Mouse (Mus musculus) limb, embryonic 12.5 days (tissue): ENCODE measurements at regions not wholly inside any gene's neighbourhood (a gene's known extent, or its start where the extent isn't known, plus 50 kb on each side); places are given as distances from the start of the nearest gene placed in this dataset.

ENCODE experiments used
- ATAC-seq: fragments of 200-750 bp; cut with Nextera tagmentation; 2 replicates; pipeline ENCODE4 v1.8.0; 2017; ENCODE audit warnings: low read depth, moderate TSS enrichment; ENCODE audit not compliant: insufficient number of reproducible peaks, insufficient read depth, low FRiP score, low TSS enrichment
- H3K27ac ChIP-seq: fragments of 300-500 bp; sonication (generic); 2 replicates; pipeline ENCODE4 v1.5.1; 2016; ENCODE audit warnings: mild to moderate bottlenecking, moderate library complexity
- H3K27me3 ChIP-seq: fragments of 300-500 bp; sonication (generic); 2 replicates; pipeline ENCODE4 v1.6.1; 2016; ENCODE audit warnings: mild to moderate bottlenecking, moderate library complexity
- H3K36me3 ChIP-seq: fragments of 300-500 bp; sonication (generic); 2 replicates; pipeline ENCODE4 v1.6.1; 2016; ENCODE audit warnings: mild to moderate bottlenecking, moderate library complexity
- H3K4me1 ChIP-seq: fragments of 300-500 bp; sonication (generic); replicated peaks from 2 replicates; pipeline ENCODE4 v1.6.1; 2016
- H3K4me2 ChIP-seq: fragments of 300-500 bp; sonication (generic); 2 replicates; pipeline ENCODE4 v1.6.1; 2016; ENCODE audit warnings: mild to moderate bottlenecking, moderate library complexity
- H3K4me3 ChIP-seq: fragments of 300-500 bp; sonication (generic); replicated peaks from 2 replicates; pipeline ENCODE4 v1.5.1; 2016; ENCODE audit warnings: mild to moderate bottlenecking
- H3K9ac ChIP-seq: fragments of 300-500 bp; sonication (generic); replicated peaks from 2 replicates; pipeline ENCODE4 v1.6.1; 2016; ENCODE audit warnings: mild to moderate bottlenecking, moderate library complexity
- H3K9me3 ChIP-seq: fragments of 300-500 bp; sonication (generic); 2 replicates; pipeline ENCODE4 v1.6.1; 2016; ENCODE audit warnings: mild to moderate bottlenecking, moderate library complexity
- WGBS: fragments of 180-500 bp; shearing (Covaris S2); methylation state at CpG from one replicate; pipeline ENCODE4 v1.1.7; 2016; 5-methylcytosine and 5-hydroxymethylcytosine counted together

DNA sequence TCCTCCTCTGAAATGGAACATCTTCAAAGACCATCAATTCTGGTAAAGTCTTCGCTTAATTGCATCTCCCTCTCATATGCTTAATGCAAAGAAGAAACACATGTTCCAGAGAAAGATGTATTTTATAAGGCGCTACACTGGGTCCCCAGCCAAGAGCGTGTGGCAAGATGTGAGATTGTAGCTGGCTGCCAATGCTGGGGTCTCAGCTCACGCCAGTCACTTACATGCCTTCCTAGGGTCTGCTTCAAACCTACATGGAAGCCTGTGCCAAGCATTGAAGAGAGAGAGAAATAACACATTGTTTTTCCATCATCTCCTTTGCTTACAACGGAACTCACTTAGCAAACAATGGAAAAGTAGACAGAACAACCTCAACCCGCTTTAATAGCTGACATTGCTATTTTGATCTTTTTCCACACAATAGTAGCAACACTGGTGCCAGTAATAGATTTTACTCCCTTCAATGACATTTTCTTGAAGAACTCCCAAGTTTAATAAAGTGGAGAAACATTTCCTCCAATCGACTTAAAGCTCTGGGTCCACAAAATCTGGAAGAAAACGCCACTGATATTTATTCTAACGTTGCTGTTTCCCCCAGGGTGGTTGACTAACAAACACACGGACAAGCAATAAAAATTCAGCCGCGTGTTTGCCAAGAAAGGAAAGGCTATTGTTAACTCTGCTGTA, 195.1 kb downstream of the Spata18 start:
- H3K4me2 ChIP-seq, result no peak overlapping the region
- no peak for ATAC-seq
- H3K27me3 ChIP-seq, result no peaks in the 10 kb centered on the region
- no peak overlapping the region for H3K4me3 ChIP-seq
- peaks cover 6% of the 10 kb centered on the region for H3K4me1 ChIP-seq
- WGBS, result 69% methylated on average over 12 of the region's 12 CpGs
- H3K9ac ChIP-seq, result no peak overlapping the region
- H3K9me3 ChIP-seq, result no peaks in the 10 kb centered on the region
- H3K27ac ChIP-seq, result 0 out of 2 replicates have a peak overlapping the region, but pooled peaks have one; percentile 56
- H3K36me3 ChIP-seq, result no peaks in the 10 kb centered on the region

DNA sequence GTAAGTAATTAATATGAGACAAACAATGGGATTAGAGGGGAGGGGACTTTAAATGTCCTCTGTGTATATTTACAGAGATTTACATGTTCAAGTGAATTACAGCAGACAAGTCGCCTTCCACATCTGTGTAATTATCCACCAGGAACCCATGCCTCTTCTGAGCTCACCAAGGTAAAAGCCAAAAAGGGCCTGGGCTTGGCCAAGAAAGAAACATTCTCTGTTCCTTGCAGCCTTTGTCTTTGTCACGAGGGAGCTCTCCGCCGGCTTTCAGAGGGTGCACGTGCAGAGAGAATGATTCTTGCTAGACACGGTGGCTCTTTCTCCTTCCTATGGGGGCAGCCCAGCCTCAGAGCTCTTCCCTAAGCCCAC, 195.6 kb downstream of the Spata18 start:
- Histone ChIP-seq H3K4me1 (peaks cover 6% of the 10 kb centered on the region), H3K27ac (0 out of 2 replicates have a peak overlapping the region, but pooled peaks have one; percentile 56), H3K36me3 (no peaks in the 10 kb centered on the region), H3K9ac (no peak overlapping the region), H3K4me2 (no peak overlapping the region), H3K4me3 (no peak overlapping the region), H3K9me3 (no peaks in the 10 kb centered on the region), H3K27me3 (no peaks in the 10 kb centered on the region)
- ATAC-seq, result no peak
- WGBS, result 79% methylated on average over 6 of the region's 6 CpGs

DNA sequence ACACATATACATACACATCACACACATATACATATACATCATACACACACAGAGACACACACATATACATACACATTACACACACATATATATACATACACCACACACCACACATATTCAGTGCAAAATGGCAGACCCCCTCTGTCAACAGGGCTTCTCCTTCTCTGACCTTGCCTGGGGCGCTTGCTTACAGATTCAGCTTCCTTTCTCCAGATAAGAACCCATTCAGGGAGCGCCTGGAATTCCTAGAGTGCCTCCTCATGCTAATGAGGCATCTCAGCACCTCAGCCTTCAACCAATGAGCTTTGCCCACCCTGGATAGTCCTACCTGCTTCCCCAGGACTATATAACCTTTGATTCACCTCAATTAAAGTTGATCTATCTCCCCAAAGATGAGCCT, 200.3 kb downstream of the Spata18 start:
- Histone ChIP-seq H3K27ac (no peak overlapping the region), H3K9me3 (no peaks in the 10 kb centered on the region), H3K4me3 (no peak overlapping the region), H3K27me3 (no peaks in the 10 kb centered on the region), H3K36me3 (no peaks in the 10 kb centered on the region), H3K4me2 (no peak overlapping the region), H3K9ac (no peak overlapping the region), H3K4me1 (peaks cover 28% of the 10 kb centered on the region)
- ATAC-seq, result no peak
- WGBS, result 72% methylated on average over 2 of the region's 2 CpGs

DNA sequence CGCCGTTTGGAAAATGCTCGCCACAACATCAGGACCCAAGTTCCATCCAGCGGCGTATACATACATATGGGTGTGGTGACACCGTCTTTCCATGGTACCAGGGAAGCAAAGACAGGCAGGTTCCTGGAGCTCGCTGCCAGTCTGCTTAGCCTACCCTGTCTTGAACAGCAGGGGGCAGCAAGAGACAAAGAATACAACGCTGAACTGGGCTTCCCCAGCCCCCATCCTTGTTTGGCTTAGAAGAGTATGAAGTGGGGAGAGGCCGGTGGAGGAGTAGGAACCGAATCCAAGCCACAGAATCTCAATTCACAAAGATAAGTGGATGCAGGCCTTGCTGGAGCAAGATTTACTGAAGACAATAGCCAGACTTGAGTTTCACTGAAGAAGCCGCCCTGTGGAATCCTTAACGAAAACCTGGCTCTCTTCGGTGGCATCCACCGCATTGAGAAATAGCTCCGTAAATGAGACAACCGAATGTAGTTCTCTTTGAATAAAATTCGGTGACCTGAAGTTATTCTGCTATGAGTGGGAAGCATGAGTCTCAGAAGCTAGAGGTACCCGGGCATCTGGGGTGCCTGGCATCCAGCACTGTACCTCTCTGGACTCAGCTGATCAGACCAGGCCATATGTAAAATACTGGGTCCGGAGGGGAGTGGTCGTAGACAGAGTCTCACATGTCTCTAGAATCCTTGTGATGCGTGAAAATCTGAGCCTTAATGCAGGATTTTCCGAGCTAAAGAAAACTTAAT, 203.0 kb downstream of the Spata18 start:
- peak; percentile 89 for ATAC-seq
- no peak overlapping the region for H3K9ac ChIP-seq

DNA sequence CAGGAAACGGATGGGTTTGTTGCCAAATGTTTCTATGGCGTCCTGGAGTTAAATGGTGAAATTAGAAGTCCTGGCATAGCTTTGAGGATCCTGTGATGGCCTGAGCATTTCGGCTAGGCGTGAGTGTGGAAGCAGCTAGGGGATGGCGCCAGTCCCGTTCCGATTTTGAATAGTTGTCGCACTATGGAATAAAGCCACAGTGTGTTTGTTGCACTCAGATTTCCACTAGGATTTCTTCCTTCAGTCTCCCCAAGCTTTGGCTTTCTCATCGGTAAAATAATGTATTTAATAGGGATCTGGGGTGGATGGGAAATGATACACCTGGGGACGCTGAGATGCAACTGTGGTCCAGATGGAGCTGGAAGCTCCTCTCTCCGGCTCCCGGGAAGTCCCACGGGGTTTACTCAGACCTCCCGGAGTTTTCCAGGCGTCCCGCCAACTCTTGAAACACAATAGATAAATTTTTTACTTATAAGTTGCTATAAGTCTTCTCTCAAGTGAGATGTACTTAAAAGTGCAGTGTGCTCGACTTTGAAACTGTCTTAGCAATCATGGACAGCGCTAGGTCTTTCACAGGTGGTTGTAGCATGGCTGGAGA, 203.7 kb downstream of the Spata18 start:
- Histone ChIP-seq H3K4me3 (no peak overlapping the region), H3K9me3 (no peaks in the 10 kb centered on the region), H3K27ac (peak overlapping the region; percentile 60), H3K36me3 (no peaks in the 10 kb centered on the region), H3K27me3 (no peaks in the 10 kb centered on the region; the same call in 1 of the 2 replicates), H3K4me1 (peaks cover 23% of the 10 kb centered on the region), H3K9ac (no peak overlapping the region; the same call in 1 of the 2 replicates), H3K4me2 (no peak overlapping the region)
- 74% methylated on average over 18 of the region's 18 CpGs for WGBS
- ATAC-seq, result no peak

More for the DNA sequence above, 203.0 kb downstream of the Spata18 start:
- Histone ChIP-seq H3K36me3 (no peaks in the 10 kb centered on the region), H3K4me2 (peak overlapping the region; percentile 32), H3K4me3 (no peak overlapping the region), H3K27ac (peak overlapping the region; percentile 60), H3K9me3 (no peaks in the 10 kb centered on the region), H3K27me3 (no peaks in the 10 kb centered on the region; the same call in 1 of the 2 replicates), H3K4me1 (peaks cover 23% of the 10 kb centered on the region)
- 47% methylated on average over 22 of the region's 22 CpGs for WGBS

DNA sequence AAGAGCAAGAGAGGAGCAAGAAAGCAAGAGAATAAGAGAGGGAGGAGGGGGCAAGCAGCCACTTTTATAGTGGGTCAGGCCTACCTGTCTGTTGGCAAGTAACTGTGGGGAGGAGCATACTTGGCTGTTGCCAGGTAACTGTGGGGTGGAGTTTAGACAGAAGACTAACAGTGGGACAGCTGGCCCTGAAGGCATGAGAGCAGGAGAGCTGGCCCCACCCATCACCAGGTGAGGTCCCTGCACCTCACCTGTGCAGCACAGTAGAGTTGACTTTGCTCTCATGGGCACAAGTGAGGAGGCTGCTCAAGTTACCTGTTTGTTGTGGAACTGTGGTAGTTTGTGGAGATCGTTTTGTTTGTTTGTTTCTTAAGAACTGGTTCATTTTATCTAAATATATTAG, 208.1 kb downstream of the Spata18 start:
- ATAC-seq, result no peak
- H3K27me3 ChIP-seq, result no peaks in the 10 kb centered on the region; the same call in 1 of the 2 replicates
- H3K4me2 ChIP-seq, result no peak overlapping the region
- no peak overlapping the region for H3K4me3 ChIP-seq
- 96% methylated on average over 1 of the region's 1 CpGs for WGBS
- H3K36me3 ChIP-seq, result no peaks in the 10 kb centered on the region
- H3K27ac ChIP-seq, result no peak overlapping the region
- no peaks in the 10 kb centered on the region for H3K9me3 ChIP-seq
- no peak overlapping the region for H3K9ac ChIP-seq
- H3K4me1 ChIP-seq, result peaks cover 11% of the 10 kb centered on the region

DNA sequence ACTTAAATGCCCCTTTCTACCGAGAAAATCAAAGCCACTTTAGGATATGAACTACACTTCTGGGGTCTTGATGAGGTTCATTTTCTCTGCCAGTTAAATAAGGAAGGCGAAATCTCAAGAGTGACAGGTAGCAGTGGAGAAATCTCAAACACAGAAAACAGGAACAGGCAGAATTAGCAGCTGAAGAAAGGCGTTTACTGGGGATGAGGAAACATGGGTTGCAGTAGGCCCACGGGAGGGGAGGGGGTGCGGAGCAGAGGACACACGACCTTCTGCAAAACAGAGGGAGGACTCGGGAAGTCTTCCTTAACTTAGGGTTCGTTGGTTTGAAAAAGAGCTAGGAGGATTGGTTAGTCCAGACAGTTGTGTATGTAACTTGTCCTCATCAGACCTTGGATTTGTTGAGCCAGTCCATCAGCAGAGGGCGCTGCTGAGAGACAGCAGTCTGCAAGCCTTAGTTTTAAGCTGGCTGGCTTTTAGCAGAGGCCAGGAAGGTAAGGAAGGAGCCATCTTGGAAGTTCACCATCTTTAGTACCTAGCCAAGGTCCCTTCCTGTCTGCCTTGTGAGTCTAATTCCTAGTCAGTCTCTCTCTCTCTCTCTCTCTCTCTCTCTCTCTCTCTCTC, 204.0 kb downstream of the Usp46 start:
- no peaks in the 10 kb centered on the region; the same call in 1 of the 2 replicates for H3K27me3 ChIP-seq
- 71% methylated on average over 9 of the region's 9 CpGs for WGBS

DNA sequence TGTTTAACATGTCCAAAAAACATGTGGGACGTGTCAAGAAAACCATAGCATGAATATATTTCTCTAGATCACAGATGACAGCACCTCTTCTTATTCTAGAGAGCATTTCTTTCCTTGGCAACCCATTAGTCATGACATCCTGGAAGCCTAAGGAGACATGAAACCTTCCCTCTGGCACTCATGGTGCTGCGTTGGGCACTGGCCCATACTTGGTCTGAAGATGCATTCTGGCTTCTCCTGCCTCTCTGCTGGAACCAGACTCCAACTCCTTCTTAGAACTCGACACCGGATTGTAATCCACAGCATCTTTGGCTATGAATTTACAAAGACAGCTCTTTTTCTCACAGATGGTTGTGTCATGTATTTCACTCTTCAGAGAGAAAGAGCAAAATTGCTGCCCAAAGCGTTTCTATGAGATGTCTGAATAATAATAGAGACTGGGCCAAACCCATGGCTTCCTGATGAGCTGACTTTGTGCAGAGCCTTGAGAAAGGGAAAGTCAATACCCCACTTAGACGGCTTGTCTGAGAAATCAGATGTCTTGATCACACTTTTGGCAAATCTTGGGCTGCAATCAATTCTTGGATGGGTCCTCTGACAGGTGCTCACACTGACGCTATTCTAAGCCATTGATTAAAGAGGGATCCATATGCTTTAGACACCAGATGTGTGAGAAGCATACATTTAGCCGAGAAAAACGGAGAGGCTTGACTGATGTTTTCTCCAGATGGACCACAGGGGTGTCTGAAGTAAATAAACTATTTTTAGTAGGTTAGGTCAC, 195.4 kb downstream of the Usp46 start:
- Histone ChIP-seq H3K27me3 (no peaks in the 10 kb centered on the region), H3K9ac (no peak overlapping the region), H3K9me3 (no peaks in the 10 kb centered on the region), H3K27ac (no peak overlapping the region), H3K4me1 (no peaks in the 10 kb centered on the region), H3K4me2 (no peak overlapping the region), H3K36me3 (no peaks in the 10 kb centered on the region), H3K4me3 (no peak overlapping the region)
- 76% methylated on average over 9 of the region's 9 CpGs for WGBS
- ATAC-seq, result no peak

More for the DNA sequence above, 204.0 kb downstream of the Usp46 start:
- Histone ChIP-seq H3K4me1 (no peaks in the 10 kb centered on the region), H3K9me3 (no peaks in the 10 kb centered on the region), H3K9ac (no peak overlapping the region), H3K4me3 (no peak overlapping the region), H3K27ac (0 out of 2 replicates have a peak overlapping the region, but pooled peaks have one; percentile 12), H3K36me3 (no peaks in the 10 kb centered on the region), H3K4me2 (no peak overlapping the region)
- no peak for ATAC-seq

DNA sequence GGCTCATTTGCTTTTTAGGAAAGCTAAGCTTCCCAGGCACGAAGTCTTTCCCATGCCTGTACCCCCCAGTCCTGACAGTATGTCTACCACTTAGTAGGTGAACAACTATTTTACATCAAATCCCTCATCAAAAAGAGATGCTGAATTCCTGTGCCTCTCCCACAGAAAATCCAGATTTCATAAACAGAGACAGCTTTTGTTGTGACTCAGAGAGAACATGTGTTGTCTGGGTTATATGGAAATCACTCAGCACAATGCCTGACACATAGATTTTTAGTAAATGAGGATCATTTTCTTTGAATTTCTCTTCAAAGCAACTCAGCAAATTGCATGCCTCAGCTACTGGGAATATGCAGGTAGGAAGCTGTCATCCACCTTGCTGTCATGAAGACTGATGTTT, 193.5 kb downstream of the Usp46 start:
- H3K27me3 ChIP-seq, result no peaks in the 10 kb centered on the region
- H3K4me3 ChIP-seq, result no peak overlapping the region
- H3K9ac ChIP-seq, result no peak overlapping the region
- no peaks in the 10 kb centered on the region for H3K4me1 ChIP-seq
- no peak overlapping the region for H3K27ac ChIP-seq
- no peaks in the 10 kb centered on the region for H3K9me3 ChIP-seq
- ATAC-seq, result no peak
- WGBS, result 79% methylated on average over 1 of the region's 1 CpGs
- H3K4me2 ChIP-seq, result no peak overlapping the region
- no peaks in the 10 kb centered on the region for H3K36me3 ChIP-seq

DNA sequence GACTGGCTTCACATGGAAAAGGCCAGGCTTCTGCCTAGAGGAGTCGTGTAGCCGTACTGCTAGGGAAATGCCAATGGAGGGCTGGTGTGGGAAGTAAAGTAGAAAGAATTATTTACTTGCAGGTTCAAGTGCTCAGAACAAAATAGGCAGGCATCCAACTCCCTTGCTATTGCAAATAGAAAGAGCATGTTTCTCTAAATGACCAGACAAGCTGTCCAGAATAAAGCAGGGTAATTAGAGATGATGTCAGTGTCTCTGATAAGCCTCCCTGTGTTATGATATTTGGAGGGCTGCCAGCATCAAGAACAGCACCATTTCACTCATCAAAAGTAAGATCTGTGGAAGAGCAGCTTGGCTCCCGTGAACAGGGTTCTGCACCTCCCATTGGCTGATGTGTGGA, 192.4 kb downstream of the Usp46 start:
- Histone ChIP-seq H3K9me3 (no peaks in the 10 kb centered on the region), H3K4me2 (no peak overlapping the region), H3K27ac (no peak overlapping the region), H3K9ac (no peak overlapping the region), H3K4me1 (no peaks in the 10 kb centered on the region), H3K4me3 (no peak overlapping the region), H3K27me3 (no peaks in the 10 kb centered on the region), H3K36me3 (no peaks in the 10 kb centered on the region)
- 81% methylated on average over 3 of the region's 3 CpGs for WGBS
- no peak for ATAC-seq
